Mouse (Mus musculus): ENCODE data around the gene Mtmr4. TPM values are rescaled to one million over a fixed set of nuclear protein-coding genes. Genes with fewer than 3 reads are reported as not detected.

The Mtmr4 gene
- polyA plus RNA-seq, 1 experiment, result 4.6 TPM

DNA sequence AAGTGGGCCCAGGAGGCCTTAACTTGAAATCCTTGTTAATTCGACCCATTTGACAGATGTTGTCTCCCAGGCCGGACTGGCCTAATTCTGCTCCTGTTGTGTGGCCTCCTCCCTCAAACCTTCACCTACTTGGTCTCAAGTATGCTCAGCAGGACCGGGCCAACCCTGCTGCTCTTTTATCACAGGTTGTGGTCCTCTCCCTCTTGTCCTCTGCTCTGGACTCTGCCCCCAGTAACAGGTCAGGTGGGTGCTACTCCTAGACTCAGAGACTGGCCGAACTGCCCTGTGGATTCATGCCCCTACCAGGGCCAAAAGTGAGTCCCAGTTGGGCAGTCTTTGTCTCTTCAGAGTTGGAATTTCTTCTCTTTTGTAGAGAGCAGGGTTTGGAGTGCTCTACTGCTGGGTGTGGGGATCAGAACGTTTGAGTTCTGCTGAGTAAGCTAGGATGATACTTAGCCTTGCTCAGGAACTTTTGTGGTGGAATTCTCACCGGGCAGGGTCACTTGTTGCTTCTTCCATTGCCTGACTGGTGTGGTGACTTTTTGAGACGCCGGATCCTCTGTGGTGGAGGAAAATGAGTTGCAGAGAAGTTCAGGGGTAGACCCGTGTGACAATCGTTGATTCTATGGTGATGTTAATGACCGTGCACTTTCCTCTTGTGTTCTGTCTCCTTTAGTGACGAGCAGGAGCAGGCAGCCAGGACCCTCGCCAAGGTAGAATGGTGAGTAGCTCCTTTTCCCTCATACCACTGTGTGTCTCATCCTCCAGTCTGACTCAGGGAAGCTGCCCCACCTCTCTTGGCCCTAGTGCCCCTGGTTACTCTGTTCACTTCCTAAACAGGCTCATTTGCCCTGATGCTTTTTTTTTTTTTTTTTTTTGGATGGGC is 994 bp downstream of the Mtmr4 start:
- peaks cover 40% of the 10 kb centered on the region for H3K36me3 ChIP-seq (replicated peaks; ENCODE audit: low read length)
- H3K27me3 ChIP-seq (replicated peaks), result no peaks in the 10 kb centered on the region

DNA sequence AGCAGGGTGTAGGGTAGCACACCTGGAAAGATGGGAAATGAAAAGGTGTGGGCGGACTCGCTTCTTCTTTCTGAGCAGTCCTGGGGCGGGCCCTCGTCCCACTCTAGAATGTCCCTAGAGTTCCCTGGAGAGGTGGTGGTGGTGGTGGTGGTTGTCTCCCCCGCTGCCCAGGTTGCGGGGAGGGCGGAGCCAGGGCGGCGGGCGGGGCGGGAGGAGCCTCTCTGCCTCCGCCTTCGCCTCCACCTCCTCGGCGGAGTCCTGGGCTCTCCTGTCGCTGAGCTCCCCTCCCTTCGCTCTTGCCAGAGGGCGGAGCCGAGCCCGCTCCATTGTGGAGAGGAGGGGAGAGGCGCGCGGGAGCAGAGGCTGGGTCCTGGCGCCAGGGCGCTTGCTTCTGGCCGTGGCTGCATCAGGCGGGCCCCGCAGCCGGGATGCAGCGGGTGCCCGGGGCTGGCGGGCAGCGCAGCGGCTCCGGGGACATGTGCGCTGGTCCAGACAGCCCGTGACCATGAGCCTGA is 3.4 kb downstream of the Mtmr4 start:
- H3K4me1 ChIP-seq, result peaks cover 72% of the 10 kb centered on the region
- TF ChIP-seq FLI1 (IDR thresholded peaks at IDR 0.05; ENCODE audit: low read length) (no peak), GATA1 (IDR thresholded peaks at IDR 0.05; ENCODE audit: borderline replicate concordance, low read length) (no peak)
- no peaks in the 10 kb centered on the region for H3K9me3 ChIP-seq
- H3K36me3 ChIP-seq (replicated peaks; ENCODE audit: low read length), result peaks cover 64% of the 10 kb centered on the region
- peak overlapping the region; percentile 92 for H3K4me3 ChIP-seq (replicated peaks)
- H3K27me3 ChIP-seq (replicated peaks), result no peaks in the 10 kb centered on the region

More for the DNA sequence above, 994 bp downstream of the Mtmr4 start:
- Histone ChIP-seq H3K4me1 (peaks cover 81% of the 10 kb centered on the region), H3K9me3 (no peaks in the 10 kb centered on the region), H3K4me3 (replicated peaks) (peak overlapping the region; percentile 95)
- TF ChIP-seq FLI1 (IDR thresholded peaks at IDR 0.05; ENCODE audit: low read length) (no peak), GATA1 (IDR thresholded peaks at IDR 0.05; ENCODE audit: borderline replicate concordance, low read length) (no peak)

DNA sequence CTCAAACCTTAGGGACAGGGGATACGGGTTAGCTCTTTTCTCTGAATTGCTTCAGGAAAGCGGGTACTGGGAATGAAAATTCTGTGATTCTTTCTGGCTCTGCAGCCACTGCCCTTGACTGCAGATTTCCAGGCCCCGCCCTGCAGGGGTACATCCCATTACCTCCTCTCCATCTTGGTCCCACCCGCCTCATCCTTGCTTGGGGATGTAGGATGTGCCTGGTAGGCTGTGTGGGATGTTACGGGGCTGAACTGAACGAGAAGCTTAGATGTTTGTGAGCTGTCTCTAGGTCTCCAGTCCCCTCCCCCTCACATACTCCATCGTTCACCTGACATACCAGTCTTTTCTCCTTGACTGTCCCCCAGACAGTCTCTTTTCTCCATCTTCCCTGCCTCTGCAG is 4.0 kb downstream of the Mtmr4 start:
- H3K4me1 ChIP-seq, result peaks cover 68% of the 10 kb centered on the region
- TF ChIP-seq GATA1 (IDR thresholded peaks at IDR 0.05; ENCODE audit: borderline replicate concordance, low read length), result no peak
- TF ChIP-seq FLI1 (IDR thresholded peaks at IDR 0.05; ENCODE audit: low read length), result no peak

DNA sequence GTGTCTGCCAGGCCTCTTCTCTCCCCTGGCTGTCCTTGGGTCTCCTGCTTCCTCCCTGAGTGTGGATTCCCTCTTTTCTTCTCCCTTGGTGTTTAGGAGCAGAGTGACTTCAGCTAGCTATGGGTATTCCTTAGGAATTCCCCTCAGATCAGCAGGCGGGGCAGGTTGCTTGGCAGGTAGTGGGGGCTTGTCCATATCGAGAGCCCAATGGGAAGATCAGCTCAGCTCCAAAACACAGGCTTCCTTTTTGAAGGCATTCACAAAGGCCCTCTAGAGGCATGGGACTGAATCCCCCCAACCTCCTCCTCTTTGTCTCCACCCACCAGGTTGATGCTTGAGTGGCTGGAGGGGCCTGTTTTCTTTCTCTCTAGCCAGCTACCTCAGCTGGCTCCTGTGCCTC is 4.5 kb downstream of the Mtmr4 start:
- Histone ChIP-seq H3K27me3 (replicated peaks) (no peaks in the 10 kb centered on the region), H3K9me3 (no peaks in the 10 kb centered on the region), H3K36me3 (replicated peaks; ENCODE audit: low read length) (peaks cover 75% of the 10 kb centered on the region), H3K4me1 (peaks cover 68% of the 10 kb centered on the region), H3K4me3 (replicated peaks) (no peak overlapping the region)
- TF ChIP-seq GATA1 (IDR thresholded peaks at IDR 0.05; ENCODE audit: borderline replicate concordance, low read length), result no peak
- no peak for TF ChIP-seq FLI1 (IDR thresholded peaks at IDR 0.05; ENCODE audit: low read length)

More for the DNA sequence above, 4.0 kb downstream of the Mtmr4 start:
- Histone ChIP-seq H3K4me3 (replicated peaks) (peak overlapping the region; percentile 92), H3K9me3 (no peaks in the 10 kb centered on the region), H3K36me3 (replicated peaks; ENCODE audit: low read length) (peaks cover 70% of the 10 kb centered on the region), H3K27me3 (replicated peaks) (no peaks in the 10 kb centered on the region)

DNA sequence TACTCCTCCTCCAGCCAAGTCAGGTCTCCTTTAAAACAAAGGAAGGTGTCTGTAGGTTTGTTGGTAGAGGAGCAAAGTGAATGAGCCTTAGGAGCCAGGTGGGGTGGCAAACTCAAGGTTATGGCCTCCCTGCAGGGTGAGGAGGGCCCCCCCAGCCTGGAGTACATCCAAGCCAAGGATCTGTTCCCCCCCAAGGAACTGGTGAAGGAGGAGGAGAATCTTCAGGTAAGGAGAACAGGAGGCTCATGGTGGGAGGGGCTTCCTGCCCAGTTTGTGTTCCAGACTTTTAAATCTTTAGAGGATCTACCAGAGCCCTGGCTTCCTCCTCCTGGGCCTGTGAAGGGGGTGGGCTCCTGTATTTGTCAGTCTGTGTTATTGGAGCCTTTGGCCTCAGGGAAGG is 5.1 kb downstream of the Mtmr4 start:
- H3K36me3 ChIP-seq (replicated peaks; ENCODE audit: low read length), result peaks cover 81% of the 10 kb centered on the region
- H3K9me3 ChIP-seq, result no peaks in the 10 kb centered on the region
- no peak for TF ChIP-seq FLI1 (IDR thresholded peaks at IDR 0.05; ENCODE audit: low read length)
- no peak for TF ChIP-seq GATA1 (IDR thresholded peaks at IDR 0.05; ENCODE audit: borderline replicate concordance, low read length)
- no peaks in the 10 kb centered on the region for H3K27me3 ChIP-seq (replicated peaks)
- peaks cover 68% of the 10 kb centered on the region for H3K4me1 ChIP-seq
- no peak overlapping the region for H3K4me3 ChIP-seq (replicated peaks)

DNA sequence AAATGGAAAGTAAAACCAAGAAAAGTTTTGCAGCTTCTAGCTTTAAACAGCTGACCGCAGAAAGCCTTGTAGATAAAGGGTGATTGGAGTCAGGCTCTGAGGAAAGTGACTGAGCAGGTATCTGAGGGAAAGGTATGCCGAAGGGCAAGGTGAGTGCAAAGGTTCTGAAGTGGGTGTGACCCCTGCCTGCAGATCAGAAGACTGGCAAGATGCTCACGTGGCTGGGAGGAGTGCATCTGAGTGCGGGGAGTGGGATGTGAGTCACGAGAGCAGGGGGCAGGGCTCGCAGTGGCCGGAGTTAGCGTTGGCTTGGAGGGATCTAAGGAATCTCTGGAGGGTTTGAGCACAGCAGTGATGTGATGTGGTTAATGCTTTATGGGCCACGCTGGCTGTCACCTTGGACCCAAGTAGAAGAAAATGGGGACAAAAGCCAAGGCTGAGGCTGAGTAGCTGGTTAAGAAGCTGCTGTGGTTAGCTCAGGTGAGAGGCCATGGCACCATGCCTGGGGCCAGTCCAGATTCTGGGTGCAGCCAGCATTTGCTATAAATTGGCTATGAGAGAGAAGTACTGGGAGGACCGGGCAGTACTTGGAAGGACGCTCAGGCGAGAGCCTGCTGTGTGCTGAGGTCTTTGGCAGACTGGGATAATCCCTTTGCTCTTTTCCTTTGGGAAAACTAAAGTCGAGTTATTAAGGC is 7.6 kb downstream of the Mtmr4 start:
- TF ChIP-seq FLI1 (IDR thresholded peaks at IDR 0.05; ENCODE audit: low read length) (no peak), GATA1 (IDR thresholded peaks at IDR 0.05; ENCODE audit: borderline replicate concordance, low read length) (no peak)
- Histone ChIP-seq H3K36me3 (replicated peaks; ENCODE audit: low read length) (peaks cover 95% of the 10 kb centered on the region), H3K9me3 (no peaks in the 10 kb centered on the region), H3K4me1 (peaks cover 47% of the 10 kb centered on the region), H3K4me3 (replicated peaks) (no peak overlapping the region), H3K27me3 (replicated peaks) (no peaks in the 10 kb centered on the region)

DNA sequence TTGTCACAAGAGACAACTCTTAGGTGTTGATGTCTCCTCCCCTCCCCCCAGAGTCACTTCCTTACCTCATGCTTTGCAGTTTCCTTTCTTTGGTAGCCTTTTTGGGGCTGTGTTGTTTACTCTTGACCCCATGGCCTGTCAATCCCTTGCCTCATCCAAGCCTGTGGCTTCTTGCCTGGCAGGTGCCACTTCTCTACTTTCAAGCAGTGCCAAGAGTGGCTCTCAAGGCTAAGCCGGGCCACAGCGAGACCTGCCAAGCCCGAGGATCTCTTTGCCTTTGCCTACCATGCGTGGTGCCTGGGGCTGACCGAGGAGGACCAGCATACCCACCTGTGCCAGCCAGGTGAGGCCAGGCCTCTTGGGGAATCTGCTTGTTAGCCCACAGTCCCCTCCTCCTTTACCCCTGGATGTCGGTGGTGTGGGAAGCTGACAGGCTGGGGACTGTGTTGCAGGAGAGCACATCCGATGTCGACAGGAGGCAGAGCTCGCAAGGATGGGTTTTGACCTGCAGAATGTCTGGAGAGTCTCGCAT is 8.4 kb downstream of the Mtmr4 start:
- Histone ChIP-seq H3K9me3 (no peaks in the 10 kb centered on the region), H3K4me1 (peaks cover 38% of the 10 kb centered on the region), H3K27me3 (replicated peaks) (no peaks in the 10 kb centered on the region), H3K36me3 (replicated peaks; ENCODE audit: low read length) (peaks cover 97% of the 10 kb centered on the region), H3K4me3 (replicated peaks) (no peak overlapping the region)
- TF ChIP-seq FLI1 (IDR thresholded peaks at IDR 0.05; ENCODE audit: low read length) (no peak), GATA1 (IDR thresholded peaks at IDR 0.05; ENCODE audit: borderline replicate concordance, low read length) (no peak)

DNA sequence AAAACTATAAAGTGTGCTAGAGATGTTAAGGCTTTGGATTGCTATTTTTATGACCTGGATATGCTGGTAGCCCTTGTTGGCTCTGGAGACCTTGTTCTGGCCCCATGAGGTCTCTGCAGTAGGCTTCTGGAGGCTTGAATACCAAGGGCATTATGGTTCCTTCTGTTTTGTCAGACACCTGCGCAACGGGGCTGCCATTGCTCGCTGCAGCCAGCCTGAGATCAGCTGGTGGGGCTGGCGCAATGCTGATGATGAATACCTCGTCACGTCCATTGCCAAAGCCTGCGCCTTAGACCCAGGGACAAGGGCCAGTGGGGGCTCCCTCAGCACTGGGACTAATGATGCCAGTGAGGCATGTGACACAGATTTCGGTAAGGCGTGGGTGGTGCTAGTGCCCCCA is 10.3 kb downstream of the Mtmr4 start:
- Histone ChIP-seq H3K4me3 (replicated peaks) (no peak overlapping the region), H3K27me3 (replicated peaks) (no peaks in the 10 kb centered on the region), H3K9me3 (no peaks in the 10 kb centered on the region), H3K36me3 (replicated peaks; ENCODE audit: low read length) (peaks cover 100% of the 10 kb centered on the region), H3K4me1 (peaks cover 20% of the 10 kb centered on the region)
- TF ChIP-seq GATA1 (IDR thresholded peaks at IDR 0.05; ENCODE audit: borderline replicate concordance, low read length) (no peak), FLI1 (IDR thresholded peaks at IDR 0.05; ENCODE audit: low read length) (no peak)

DNA sequence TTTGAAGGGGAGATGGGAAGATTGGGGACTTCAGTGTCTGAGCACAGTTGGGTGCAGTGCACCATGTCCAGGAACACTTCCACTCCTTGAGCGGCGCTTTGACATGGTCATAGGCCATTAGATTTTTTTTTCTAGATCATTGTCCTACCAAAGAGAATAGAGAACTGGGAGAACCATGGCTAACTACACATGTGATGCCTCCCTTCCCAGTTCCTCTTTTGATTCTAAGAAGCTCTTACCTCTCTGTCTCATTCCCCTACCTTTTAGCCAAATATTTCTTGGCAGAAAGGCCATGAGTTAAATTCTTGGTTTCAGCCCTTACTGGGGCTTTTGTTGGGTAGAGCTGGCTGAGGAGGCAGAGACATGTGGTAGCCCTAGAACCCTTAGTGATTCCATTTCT is 11.6 kb downstream of the Mtmr4 start:
- Histone ChIP-seq H3K9me3 (no peaks in the 10 kb centered on the region), H3K4me3 (replicated peaks) (no peak overlapping the region), H3K4me1 (peaks cover 14% of the 10 kb centered on the region), H3K27me3 (replicated peaks) (no peaks in the 10 kb centered on the region), H3K36me3 (replicated peaks; ENCODE audit: low read length) (peaks cover 100% of the 10 kb centered on the region)
- no peak for TF ChIP-seq FLI1 (IDR thresholded peaks at IDR 0.05; ENCODE audit: low read length)
- TF ChIP-seq GATA1 (IDR thresholded peaks at IDR 0.05; ENCODE audit: borderline replicate concordance, low read length), result no peak

Measured in megakaryocyte, embryonic 14.5 days (primary cell).